ENCODE assay signal across 27 mouse cellular contexts in the genomic region with DNA sequence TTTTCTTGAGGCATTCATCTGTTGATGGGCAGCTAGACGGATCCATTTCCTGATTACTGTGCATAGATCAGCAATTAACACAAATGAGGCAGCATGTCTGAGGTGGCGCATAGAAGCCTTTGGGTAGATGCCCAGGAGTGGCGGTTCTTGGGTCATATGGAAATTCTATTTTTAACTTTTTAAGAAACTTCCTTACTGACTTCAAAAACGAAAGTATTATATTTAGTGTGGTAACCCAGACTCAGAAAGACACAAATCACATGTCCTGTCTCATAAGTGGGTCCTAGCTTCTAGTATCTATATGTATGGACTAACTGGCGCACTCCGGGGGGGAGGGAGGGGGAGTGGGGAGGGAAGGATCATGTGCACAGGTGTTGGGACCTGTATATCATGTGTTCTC. TPM values are rescaled to one million over a fixed set of nuclear protein-coding genes. Genes with fewer than 3 reads are reported as not detected.
DNase-seq lines count a peak whose midpoint lies in the region; ATAC-seq and TF ChIP-seq lines count a peak whose summit lies in the region.
"Had no signal": no experiment of that assay in that cellular context is flagged by ENCODE, and none has a peak within 500 bp of the region (broad histone marks: within the 10 kb centered on the region; RNA-seq: fewer than 3 reads in every experiment).

No protein-coding gene starts in this region.

- no peak for TF ChIP-seq CTCF in hindbrain, postnatal 0 days (IDR thresholded peaks at IDR 0.05; ENCODE audit: low read depth)

- H3K4me2 ChIP-seq in liver, embryonic 13.5 days = no peak overlapping the region
- H3K4me2 ChIP-seq in liver, embryonic 11.5 days = no peak overlapping the region
- H3K4me2 ChIP-seq in hindbrain, postnatal 0 days (ENCODE audit: low read depth, low read length) = no peak overlapping the region
- H3K4me2 ChIP-seq: embryonic facial prominence, embryonic 12.5 days; heart, embryonic 13.5 days; hindbrain, embryonic 12.5 days; kidney, embryonic 15.5 days; neural tube, embryonic 12.5 days had no signal

- no peak overlapping the region for H3K4me3 ChIP-seq in liver, embryonic 13.5 days (replicated peaks)
- no peak overlapping the region for H3K4me3 ChIP-seq in liver, embryonic 11.5 days (ENCODE audit: low read depth, low read length)
- H3K4me3 ChIP-seq in hindbrain, postnatal 0 days (ENCODE audit: low read length) = no peak overlapping the region
- H3K4me3 ChIP-seq: embryonic facial prominence, embryonic 12.5 days; heart, adult 2 months; heart, embryonic 13.5 days; hindbrain, embryonic 12.5 days; kidney, embryonic 15.5 days; limb, embryonic 10.5 days; neural tube, embryonic 12.5 days had no signal

- H3K9ac ChIP-seq in liver, embryonic 13.5 days = 0 out of 2 replicates have a peak overlapping the region, but pooled peaks have one; percentile 5
- H3K9ac ChIP-seq in liver, embryonic 11.5 days (ENCODE audit: low read depth, low read length) = no peak overlapping the region
- no peak overlapping the region for H3K9ac ChIP-seq in hindbrain, postnatal 0 days (replicated peaks; ENCODE audit: low read length)
- H3K9ac ChIP-seq: embryonic facial prominence, embryonic 12.5 days; forebrain, postnatal 0 days; heart, embryonic 13.5 days; hindbrain, embryonic 12.5 days; kidney, embryonic 15.5 days; liver, postnatal 0 days; neural tube, embryonic 12.5 days had no signal

- H3K27ac ChIP-seq in liver, embryonic 13.5 days = peak overlapping the region; percentile 39; the same call in 1 of the 2 replicates
- H3K27ac ChIP-seq in liver, embryonic 11.5 days (ENCODE audit: low read depth, low read length) = no peak overlapping the region
- H3K27ac ChIP-seq in hindbrain, postnatal 0 days = no peak overlapping the region
- H3K27ac ChIP-seq: embryonic facial prominence, embryonic 12.5 days; heart, adult 2 months; heart, embryonic 13.5 days; hindbrain, embryonic 12.5 days; kidney, embryonic 15.5 days; limb, embryonic 10.5 days; neural tube, embryonic 12.5 days; stomach, postnatal 0 days had no signal

- DNase-seq in liver, embryonic 13.5 days = no peak
- DNase-seq in liver, embryonic 11.5 days (ENCODE audit: low spot score) = no peak
- DNase-seq in hindbrain, postnatal 0 days (ENCODE audit: low spot score) = no peak
- no peak for DNase-seq in adrenal gland, postnatal 25 days
- DNase-seq in thymus, postnatal 4 days = no peak
- DNase-seq in adrenal gland, adult 18-20 months (ENCODE audit: low spot score in 2 of 2) = no peak
- DNase-seq: cerebellum, adult 18-20 months; cerebellum, postnatal 14 days; forebrain, postnatal 0 days; gastrocnemius, postnatal 25 days; heart, adult 2 months; heart, postnatal 14 days; kidney, postnatal 36 days; liver; liver, postnatal 0 days; lung, postnatal 10 days; midbrain, embryonic 14.5 days; thymus, adult 2 months had no signal

- peaks cover 5% of the 10 kb centered on the region; the same call in 1 of the 2 replicates for H3K27me3 ChIP-seq in liver, embryonic 13.5 days
- no peaks in the 10 kb centered on the region for H3K27me3 ChIP-seq in liver, embryonic 11.5 days (replicated peaks; ENCODE audit: control insufficient read depth, insufficient read depth, low read length)
- no peaks in the 10 kb centered on the region for H3K27me3 ChIP-seq in hindbrain, postnatal 0 days (ENCODE audit: insufficient read depth, low read length)
- H3K27me3 ChIP-seq: embryonic facial prominence, embryonic 12.5 days; heart, embryonic 13.5 days; hindbrain, embryonic 12.5 days; kidney, embryonic 15.5 days; neural tube, embryonic 12.5 days had no signal

- H3K36me3 ChIP-seq in liver, embryonic 13.5 days = no peaks in the 10 kb centered on the region
- no peaks in the 10 kb centered on the region for H3K36me3 ChIP-seq in liver, embryonic 11.5 days (ENCODE audit: control insufficient read depth, insufficient read depth, low read length)
- H3K36me3 ChIP-seq in hindbrain, postnatal 0 days (ENCODE audit: insufficient read depth, low read length) = no peaks in the 10 kb centered on the region
- H3K36me3 ChIP-seq: embryonic facial prominence, embryonic 12.5 days; heart, embryonic 13.5 days; hindbrain, embryonic 12.5 days; kidney, embryonic 15.5 days; limb, embryonic 10.5 days; neural tube, embryonic 12.5 days had no signal

- no peaks in the 10 kb centered on the region for H3K9me3 ChIP-seq in liver, embryonic 13.5 days (replicated peaks)
- H3K9me3 ChIP-seq in liver, embryonic 11.5 days (ENCODE audit: control insufficient read depth, low read length) = no peaks in the 10 kb centered on the region
- no peaks in the 10 kb centered on the region for H3K9me3 ChIP-seq in hindbrain, postnatal 0 days (ENCODE audit: low read length)
- H3K9me3 ChIP-seq: embryonic facial prominence, embryonic 12.5 days; heart, embryonic 13.5 days; hindbrain, embryonic 12.5 days; kidney, embryonic 15.5 days; limb, embryonic 10.5 days; neural tube, embryonic 12.5 days had no signal

- ATAC-seq in liver, embryonic 13.5 days (ENCODE audit: low read depth) = no peak
- no peak for ATAC-seq in liver, embryonic 11.5 days (replicated peaks; ENCODE audit: low FRiP score)
- peak; percentile 19 for ATAC-seq in common myeloid progenitor, adult 5-6 weeks (replicated peaks; ENCODE audit: low read depth, poor library complexity, severe bottlenecking)
- ATAC-seq in megakaryocyte, adult 5-6 weeks (ENCODE audit: poor library complexity, severe bottlenecking) = peak; percentile 25
- no peak for ATAC-seq in hindbrain, postnatal 0 days
- ATAC-seq: forebrain, postnatal 0 days; liver, postnatal 0 days had no signal

- peaks cover 75% of the 10 kb centered on the region for H3K4me1 ChIP-seq in liver, embryonic 13.5 days (replicated peaks)
- H3K4me1 ChIP-seq in liver, embryonic 11.5 days (replicated peaks; ENCODE audit: control insufficient read depth, insufficient read depth, low read length) = peaks cover 38% of the 10 kb centered on the region
- no peaks in the 10 kb centered on the region for H3K4me1 ChIP-seq in hindbrain, postnatal 0 days (ENCODE audit: insufficient read depth, low read length)
- H3K4me1 ChIP-seq: embryonic facial prominence, embryonic 12.5 days; hindbrain, embryonic 12.5 days had no signal

- 73% methylated on average over 6 of the region's 6 CpGs for WGBS in liver, embryonic 13.5 days (ENCODE audit: insufficient replicate concordance)
- WGBS in liver, embryonic 11.5 days = 86% methylated on average over 6 of the region's 6 CpGs
- WGBS in hindbrain, postnatal 0 days = 84% methylated on average over 6 of the region's 6 CpGs

RNA-seq across cellular contexts. Expression of a gene that starts 46.6 kb away (rescaled TPM):
- polyA plus RNA-seq in liver, embryonic 13.5 days (2015; fragmentation: Nextera tagmentation; extraction: Ambion mirVana) = 63.7 and 76.5 TPM in 2 replicates
- 10.5 and 11.3 TPM in 2 replicates for polyA plus RNA-seq in liver, embryonic 11.5 days (2014; fragmentation: Nextera tagmentation; extraction: Ambion mirVana)
- 2.9 and 4.2 TPM in 2 replicates for total RNA-seq in common myeloid progenitor, adult 5-6 weeks (2017)
- 1.1 and 1.8 TPM in 2 replicates for total RNA-seq in megakaryocyte, adult 5-6 weeks (2015)
- 2.2 and 3.9 TPM in 2 replicates for total RNA-seq in megakaryocyte, adult 5-6 weeks (2017)
- 2.9 and 3.7 TPM in 2 replicates for total RNA-seq in hindbrain, postnatal 0 days (2014; rRNA removed)
- 1.1 and 1.2 TPM in 2 replicates for polyA plus RNA-seq in hindbrain, postnatal 0 days (2015; fragmentation: Nextera tagmentation; extraction: Ambion mirVana)
- 6.7 and 6.8 TPM in 2 replicates for total RNA-seq in adrenal gland, postnatal 25 days (2021)
- 10 to 100 TPM in 1 of 2 experiments, 1 to 10 TPM in 1; 7.1 to 19.1 TPM for total RNA-seq in adrenal gland, adult 18-20 months (2021)

Comparison
In these comparisons a context has a peak if more than half of its experiments do, and no peak if none do; other contexts are left out.
1. ATAC-seq: peak in common myeloid progenitor, adult 5-6 weeks (single experiment) and megakaryocyte, adult 5-6 weeks (single experiment); none in liver, embryonic 13.5 days (single experiment), liver, embryonic 11.5 days (single experiment) and hindbrain, postnatal 0 days (single experiment).